Mouse (Mus musculus): ENCODE measurements around the gene 2610001J05Rik.

The 2610001J05Rik gene

DNA sequence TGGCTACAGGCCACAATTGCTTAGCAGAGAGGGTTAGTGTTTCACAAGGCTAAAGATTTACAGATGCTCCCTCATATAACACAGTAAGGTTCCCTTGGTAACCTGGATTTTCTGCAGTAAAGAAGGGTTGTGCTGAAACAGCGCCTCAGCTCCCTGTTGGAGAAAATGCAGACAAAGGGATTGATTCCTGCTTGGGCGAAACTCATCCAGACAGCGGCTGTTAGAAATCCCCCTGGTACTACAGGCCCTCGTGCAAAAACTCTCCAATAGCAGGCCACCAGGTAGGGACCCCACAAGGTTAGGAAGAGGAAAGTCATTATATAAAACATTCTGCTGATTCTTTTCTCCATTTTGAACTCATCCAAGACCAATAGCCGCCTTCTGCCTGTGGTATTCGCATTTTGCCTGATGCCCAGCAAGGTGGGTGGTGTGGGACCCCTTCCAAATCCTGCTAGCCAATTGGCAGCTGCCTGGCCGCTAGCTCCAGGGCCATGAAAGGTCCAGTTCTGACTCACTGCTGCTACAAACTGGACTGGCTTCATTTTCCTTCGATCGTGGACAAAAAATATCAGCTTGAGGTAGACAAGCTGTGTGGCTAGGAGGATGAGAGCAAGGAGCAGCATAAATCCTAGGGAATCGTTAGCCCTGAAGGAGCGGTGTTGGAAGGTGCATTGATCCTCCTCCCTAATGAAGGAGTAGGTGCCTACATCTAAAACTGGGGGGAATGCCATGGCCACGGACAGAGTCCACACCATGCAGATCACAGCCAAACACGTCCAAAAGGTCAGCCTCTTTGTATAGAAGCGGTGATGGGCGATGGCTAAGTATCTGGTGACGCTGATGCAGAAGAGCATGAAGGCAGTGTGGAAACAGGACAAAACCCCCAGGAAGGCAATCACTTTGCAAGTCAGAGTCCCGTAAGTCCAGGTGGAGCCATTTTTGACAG, 35.3 kb downstream of the 2610001J05Rik start:
- DNase-seq = no peak

DNA sequence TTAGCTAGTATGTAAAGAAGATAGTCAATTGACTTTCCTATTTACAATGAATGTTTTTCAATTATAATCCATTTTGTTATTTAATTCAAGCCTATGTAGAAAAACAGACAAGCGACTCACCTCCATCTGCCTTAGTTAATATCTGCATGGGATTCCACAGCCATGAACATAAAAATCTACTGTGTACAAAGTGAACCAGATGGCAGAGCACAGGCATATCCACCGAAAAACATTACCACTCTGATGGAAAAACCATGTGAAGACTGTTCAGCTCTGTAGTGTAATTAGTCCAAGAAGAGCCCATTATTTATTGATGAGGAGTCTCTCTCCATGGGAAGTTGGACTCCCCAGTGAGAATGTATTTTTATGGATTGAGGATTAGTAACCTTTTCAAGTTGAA, 38.5 kb downstream of the 2610001J05Rik start:
- DNase-seq = no peak

DNA sequence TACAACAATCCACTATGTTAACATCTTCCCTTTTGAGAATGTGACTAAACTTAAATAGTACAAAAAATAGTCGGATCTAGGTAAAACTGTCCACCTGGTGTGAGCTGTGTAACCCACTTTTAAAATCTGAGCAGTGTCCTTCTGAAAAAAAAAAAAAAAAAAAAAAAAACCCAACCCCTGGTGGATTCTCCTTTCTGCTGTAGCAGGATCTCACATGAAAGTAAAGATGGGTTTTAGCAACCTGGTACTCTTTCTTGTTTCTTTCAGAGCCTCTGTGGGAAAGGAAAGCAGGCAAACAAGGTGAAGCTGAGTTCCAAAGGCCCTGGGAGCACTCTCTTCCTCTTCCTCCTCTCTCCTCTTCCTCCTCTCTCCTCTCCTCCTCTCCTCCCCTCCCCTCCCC, 42.4 kb downstream of the 2610001J05Rik start:
- DNase-seq = no peak
